Mouse (Mus musculus) frontal cortex, postnatal 36 days (tissue): ENCODE data around the gene Fate1.
"Not testable (repeated sequence)": the region's sequence is repeated elsewhere in the genome, so short reads cannot be mapped to it uniquely, and the experiment has no call there.

Experiments
- DNase-seq, 2 experiments: peaks; one replicate each; pipeline ENCODE4 v3.0.0; 2022; ENCODE audit warnings: low spot score in 2 of 2

Gene Fate1

GRCm38 (mm10) chrX:71972686-71973085 is at the start of gene Fate1:
Fate1 (plus strand) TSS chrX:71972986.
- no peak for DNase-seq

DNA sequence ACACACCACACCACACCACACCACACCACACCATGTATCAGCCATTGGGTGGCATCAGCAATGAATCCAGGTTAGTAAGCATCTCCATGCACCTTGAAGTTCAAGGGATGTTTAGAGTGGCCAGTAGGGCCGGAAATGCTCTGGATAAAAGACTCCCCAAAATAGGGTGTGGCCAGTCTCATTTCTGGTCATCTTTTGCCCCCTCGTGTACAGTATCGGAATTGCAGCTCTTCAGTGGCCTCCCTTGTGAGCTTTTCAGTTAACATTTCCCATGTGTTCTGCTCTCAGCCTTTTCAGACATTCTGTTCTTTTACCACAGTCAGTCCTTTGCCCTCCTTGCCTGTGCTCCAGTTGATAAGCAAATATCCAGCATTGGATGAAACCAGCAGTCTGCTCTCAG is 26.2 kb upstream of the Fate1 start:
- peak; percentile 38 to 55 for DNase-seq

GRCm38 (mm10) chrX:71958366-71958765 is 14.4 kb upstream of the Fate1 start:
- DNase-seq, result no peak

- DNase-seq, result peak; percentile 9 to 32
Measured at GRCm38 (mm10) chrX:71962073-71963051, 10.4 kb upstream of the Fate1 start, which contains the start of gene Prrg3. Prrg3 (plus strand) TSS chrX:71962624.

DNA sequence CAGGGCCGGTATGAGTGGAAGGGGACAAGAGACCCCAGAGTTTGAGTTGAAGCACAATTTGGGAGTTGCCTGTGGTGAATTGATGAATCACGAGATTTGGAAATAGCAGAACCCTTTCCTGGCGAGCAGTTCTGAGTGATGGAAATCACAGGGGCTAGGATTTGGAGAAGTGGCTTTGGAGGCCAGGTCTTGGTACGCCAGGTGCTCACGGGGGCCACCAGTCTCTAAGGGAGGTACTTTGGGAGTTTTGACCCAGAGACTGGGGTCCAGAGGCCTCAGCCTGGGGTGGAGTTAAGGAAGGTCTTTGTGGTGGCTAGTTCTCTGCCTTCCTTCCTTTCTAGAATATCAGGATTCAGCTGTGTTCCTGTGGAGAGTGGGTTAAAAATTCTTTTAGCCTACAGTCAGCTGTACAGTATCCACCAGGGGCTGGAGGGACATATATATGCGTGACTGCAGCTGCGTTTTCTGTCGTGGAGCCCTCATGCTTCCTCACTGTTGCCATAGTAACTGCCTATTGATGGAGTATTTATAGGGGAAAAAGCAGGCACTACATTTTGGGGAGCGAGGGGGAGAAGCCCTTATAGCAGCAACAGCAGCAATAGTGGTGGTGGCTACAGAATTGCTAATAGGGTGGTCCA is 9.4 kb upstream of the Fate1 start:
- peak; percentile 11 for DNase-seq

- no peak for DNase-seq
Measured at GRCm38 (mm10) chrX:71968216-71968615, 4.6 kb upstream of the Fate1 start.

DNA sequence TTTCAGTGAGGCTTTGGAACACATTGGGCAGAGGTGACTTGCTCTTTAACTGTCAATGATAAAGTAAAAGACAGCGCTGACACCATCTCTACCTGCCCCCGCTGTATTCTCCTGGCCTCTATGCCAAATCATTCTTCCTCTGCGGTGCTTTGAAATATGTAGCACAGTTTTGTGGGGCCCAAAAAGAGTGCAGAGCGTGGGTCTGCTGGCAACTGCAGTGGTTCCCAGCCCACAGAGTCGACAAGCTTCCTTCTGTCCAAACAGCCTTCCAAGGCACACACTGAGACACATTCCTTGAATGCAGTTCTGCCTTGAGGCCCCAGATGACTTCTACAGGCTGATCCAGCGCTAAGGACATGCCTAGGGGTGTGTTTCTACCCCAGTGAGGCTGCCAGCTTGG is 4.0 kb upstream of the Fate1 start:
- peak; percentile 24 to 71 for DNase-seq

DNA sequence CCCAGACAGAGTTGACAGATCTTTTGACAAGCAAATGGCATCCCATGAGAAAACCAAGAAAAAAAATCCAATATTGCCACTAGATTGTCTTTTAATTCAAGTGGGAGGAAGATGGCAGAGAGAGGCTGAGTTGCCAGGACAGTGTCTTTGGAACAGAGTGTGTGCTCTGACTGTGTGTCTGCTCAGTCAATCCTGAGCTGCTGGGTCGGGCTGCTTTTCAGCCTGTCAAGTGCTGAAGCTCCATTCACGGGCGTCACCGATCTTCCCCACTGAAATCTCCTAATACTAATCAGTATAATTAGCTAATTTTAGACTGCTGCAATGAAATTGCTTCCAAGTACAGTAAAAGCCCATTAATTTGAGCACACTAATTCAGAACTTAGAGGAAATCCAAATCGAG is 1.5 kb upstream of the Fate1 start:
- no peak for DNase-seq

- DNase-seq, result not testable (repeated sequence)
Measured at GRCm38 (mm10) chrX:71977681-71978080, 4.9 kb downstream of the Fate1 start.

- no peak for DNase-seq
Measured at GRCm38 (mm10) chrX:71980443-71980842, 7.7 kb downstream of the Fate1 start.

- no peak for DNase-seq
Measured at GRCm38 (mm10) chrX:71981322-71981721, 8.5 kb downstream of the Fate1 start.

GRCm38 (mm10) chrX:71983205-71983604 is 10.4 kb downstream of the Fate1 start:
- no peak for DNase-seq

- DNase-seq, result peak in 1 of 2 experiments; percentile 9
Measured at GRCm38 (mm10) chrX:71983775-71984174, 11.0 kb downstream of the Fate1 start.

GRCm38 (mm10) chrX:71991549-71991948 is 18.8 kb downstream of the Fate1 start, which contains the start of gene Cnga2:
Cnga2 (plus strand) TSS chrX:71991849.
- DNase-seq, result no peak

DNA sequence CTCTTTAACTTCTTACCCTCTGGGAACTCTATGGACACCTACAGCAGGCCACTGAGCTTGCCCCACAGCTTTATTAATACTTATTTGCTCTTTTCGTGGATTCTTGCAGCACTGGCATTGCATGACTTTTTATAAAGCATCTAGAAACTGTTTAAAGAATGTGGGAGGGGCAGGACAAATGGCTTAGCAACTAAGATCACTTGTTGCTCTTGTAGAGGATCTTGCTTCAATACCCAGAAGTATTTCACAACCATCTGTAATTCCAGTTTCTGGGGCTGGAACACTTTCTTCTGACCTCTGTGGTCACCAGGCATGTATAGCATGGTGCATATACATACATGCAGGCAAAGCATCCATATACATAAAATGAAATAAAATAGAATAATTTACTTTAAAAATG is 23.2 kb downstream of the Fate1 start:
- DNase-seq, result no peak

GRCm38 (mm10) chrX:72009930-72010329 is 37.1 kb downstream of the Fate1 start:
- DNase-seq, result no peak

- DNase-seq, result peak; percentile 21 to 49
Measured at GRCm38 (mm10) chrX:72012236-72012635, 39.5 kb downstream of the Fate1 start.

DNA sequence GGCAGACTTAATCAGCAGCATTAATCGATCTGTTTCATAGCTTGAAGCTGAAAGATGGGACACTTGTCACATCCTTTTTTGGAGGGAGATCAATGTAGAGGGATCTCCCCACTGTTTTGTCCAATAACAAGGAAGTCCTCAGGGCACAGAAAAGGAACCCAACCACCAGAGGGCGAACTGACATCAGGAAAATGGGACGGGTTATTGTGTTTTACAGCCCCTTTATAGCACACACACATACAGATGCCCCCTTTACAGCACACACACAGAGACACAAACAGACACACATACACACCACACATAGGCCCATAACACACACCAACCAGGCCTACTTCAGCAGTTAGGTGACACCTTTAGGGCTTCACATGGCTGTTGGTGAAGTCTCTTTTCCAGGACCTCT is 40.0 kb downstream of the Fate1 start:
- peak; percentile 25 to 36 for DNase-seq

DNA sequence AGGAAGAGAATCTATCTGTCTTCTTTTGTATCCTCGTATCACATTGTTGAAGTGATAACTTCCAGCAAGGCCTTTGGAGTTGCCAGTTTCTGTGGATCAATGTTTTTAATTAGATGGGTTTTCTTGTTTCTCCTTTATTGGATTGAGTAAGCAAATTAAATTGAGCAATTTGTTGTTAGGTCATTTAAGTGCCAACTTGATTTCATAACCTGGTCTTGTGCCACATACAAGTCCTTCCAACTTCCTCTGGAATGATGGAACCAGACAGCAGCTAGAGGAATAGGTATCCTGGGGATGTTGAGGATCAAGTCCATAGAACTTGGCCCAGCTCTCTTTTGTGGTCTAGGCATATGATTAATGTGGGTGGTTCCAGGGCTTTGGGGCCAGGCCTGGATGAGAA is 49.5 kb downstream of the Fate1 start:
- DNase-seq, result no peak

- DNase-seq, result peak; percentile 11 to 58
Measured at GRCm38 (mm10) chrX:72022750-72023398, 50.1 kb downstream of the Fate1 start.

DNA sequence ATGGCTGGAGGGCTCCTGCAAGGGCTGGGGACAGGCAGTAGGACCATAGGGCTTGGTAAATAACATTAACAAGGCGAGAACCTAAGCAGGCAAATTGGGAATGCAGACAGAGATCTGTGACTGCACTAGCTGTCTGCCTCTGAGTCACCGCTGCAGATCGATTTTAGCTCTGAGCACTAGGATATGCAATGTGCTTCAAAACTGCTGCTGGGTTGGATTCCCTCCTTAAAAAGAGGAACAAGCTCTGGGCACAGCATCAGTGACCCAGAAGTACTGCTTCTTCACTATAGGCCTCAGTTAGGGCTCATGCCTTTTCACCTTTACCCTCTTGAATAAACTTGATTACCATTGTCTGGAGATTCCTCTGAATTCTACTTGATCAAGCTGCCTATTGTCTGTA is 50.8 kb downstream of the Fate1 start:
- peak in 1 of 2 experiments; percentile 10 for DNase-seq
